Mouse (Mus musculus) midbrain, embryonic 13.5 days (tissue): ENCODE measurements at regions not wholly inside any gene's neighbourhood (a gene's known extent, or its start where the extent isn't known, plus 50 kb on each side); places are given as distances from the start of the nearest gene placed in this dataset.

Experiments
- ATAC-seq: fragments of 200-750 bp; cut with Nextera tagmentation; 2 replicates; pipeline ENCODE4 v1.8.0; 2017; ENCODE audit warnings: mild to moderate bottlenecking, moderate TSS enrichment, moderate library complexity
- H3K27ac ChIP-seq: fragments of 300-500 bp; sonication (generic); 2 replicates; pipeline ENCODE4 v1.5.1; 2015; ENCODE audit warnings: inconsistent platforms, mild to moderate bottlenecking, moderate library complexity
- H3K27me3 ChIP-seq: fragments of 300-500 bp; sonication (generic); 2 replicates; pipeline ENCODE4 v1.6.1; 2015; ENCODE audit warnings: mild to moderate bottlenecking, inconsistent platforms
- H3K36me3 ChIP-seq: fragments of 300-500 bp; sonication (generic); 2 replicates; pipeline ENCODE4 v1.6.1; 2015; ENCODE audit warnings: mild to moderate bottlenecking, inconsistent platforms
- H3K4me1 ChIP-seq: fragments of 300-500 bp; sonication (generic); replicated peaks from 2 replicates; pipeline ENCODE4 v1.6.1; 2015; ENCODE audit warnings: inconsistent platforms
- H3K4me2 ChIP-seq: fragments of 300-500 bp; sonication (generic); replicated peaks from 2 replicates; pipeline ENCODE4 v1.6.1; 2015; ENCODE audit warnings: moderate library complexity, mild to moderate bottlenecking, inconsistent platforms
- H3K4me3 ChIP-seq: fragments of 300-500 bp; sonication (generic); replicated peaks from 2 replicates; pipeline ENCODE4 v1.5.1; 2015; ENCODE audit warnings: mild to moderate bottlenecking, inconsistent platforms
- H3K9ac ChIP-seq: fragments of 300-500 bp; sonication (generic); replicated peaks from 2 replicates; pipeline ENCODE4 v1.6.1; 2015; ENCODE audit warnings: mild to moderate bottlenecking, inconsistent platforms
- H3K9me3 ChIP-seq: fragments of 300-500 bp; sonication (generic); 2 replicates; pipeline ENCODE4 v1.6.1; 2016; ENCODE audit warnings: mild to moderate bottlenecking, inconsistent platforms
- WGBS: fragments of 180-500 bp; shearing (Covaris S2); methylation state at CpG from one replicate; pipeline ENCODE4 v1.1.7; 2015; 5-methylcytosine and 5-hydroxymethylcytosine counted together

DNA sequence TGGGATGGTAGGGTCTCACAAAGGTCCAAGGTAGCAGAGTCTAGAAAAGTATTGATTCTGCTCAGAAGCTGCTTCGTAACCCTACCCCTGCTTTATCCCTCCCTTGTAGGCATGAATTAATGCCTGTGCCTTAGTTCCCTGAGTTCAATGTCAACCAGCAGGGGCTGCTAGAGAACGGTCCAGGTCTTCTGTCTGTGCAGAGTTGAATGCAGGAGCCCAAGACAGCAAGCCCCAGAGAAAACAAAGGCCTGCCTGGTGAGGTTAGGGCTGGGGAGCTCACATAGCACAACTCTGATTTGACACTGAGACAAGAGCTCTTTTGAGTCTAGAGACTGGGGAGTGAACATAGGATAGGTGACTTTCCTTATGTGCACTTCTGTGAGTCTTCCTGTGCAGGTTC, 56.6 kb downstream of the Olig3 start:
- Histone ChIP-seq H3K27me3 (no peaks in the 10 kb centered on the region), H3K36me3 (no peaks in the 10 kb centered on the region), H3K9ac (no peak overlapping the region), H3K4me2 (no peak overlapping the region), H3K27ac (no peak overlapping the region), H3K4me3 (no peak overlapping the region), H3K9me3 (no peaks in the 10 kb centered on the region), H3K4me1 (0 out of 2 replicates have a peak, but pooled peaks cover 6% of the 10 kb centered on the region)
- ATAC-seq: no peak
- 47% methylated on average over 2 of the region's 2 CpGs for WGBS

- Histone ChIP-seq H3K36me3 (no peaks in the 10 kb centered on the region), H3K9me3 (no peaks in the 10 kb centered on the region), H3K27me3 (no peaks in the 10 kb centered on the region), H3K9ac (no peak overlapping the region), H3K4me1 (0 out of 2 replicates have a peak, but pooled peaks cover 6% of the 10 kb centered on the region), H3K4me2 (no peak overlapping the region), H3K27ac (no peak overlapping the region), H3K4me3 (no peak overlapping the region)
- whole genome bisulfite sequencing: 51% methylated on average over 5 of the region's 5 CpGs
- no peak for ATAC-seq
Observed at GRCm38 (mm10) chr10:19413935-19414334, 57.6 kb downstream of the Olig3 start.

- 55% methylated on average over 5 of the region's 5 CpGs for WGBS
- Histone ChIP-seq H3K9me3 (peaks cover 8% of the 10 kb centered on the region; the same call in 1 of the 2 replicates), H3K27ac (no peak overlapping the region), H3K4me1 (0 out of 2 replicates have a peak, but pooled peaks cover 6% of the 10 kb centered on the region), H3K36me3 (no peaks in the 10 kb centered on the region), H3K9ac (no peak overlapping the region), H3K4me2 (no peak overlapping the region), H3K27me3 (no peaks in the 10 kb centered on the region), H3K4me3 (no peak overlapping the region)
- no peak for ATAC-seq
Observed at GRCm38 (mm10) chr10:19414834-19415233, 58.5 kb downstream of the Olig3 start.

GRCm38 (mm10) chr10:19424030-19424429, 67.7 kb downstream of the Olig3 start:
- Histone ChIP-seq H3K9me3 (peaks cover 7% of the 10 kb centered on the region; the same call in 1 of the 2 replicates), H3K4me1 (no peaks in the 10 kb centered on the region), H3K27ac (no peak overlapping the region), H3K4me3 (no peak overlapping the region), H3K36me3 (no peaks in the 10 kb centered on the region), H3K9ac (no peak overlapping the region), H3K27me3 (no peaks in the 10 kb centered on the region), H3K4me2 (no peak overlapping the region)
- WGBS: 36% methylated on average over 1 of the region's 1 CpGs
- ATAC-seq: no peak

DNA sequence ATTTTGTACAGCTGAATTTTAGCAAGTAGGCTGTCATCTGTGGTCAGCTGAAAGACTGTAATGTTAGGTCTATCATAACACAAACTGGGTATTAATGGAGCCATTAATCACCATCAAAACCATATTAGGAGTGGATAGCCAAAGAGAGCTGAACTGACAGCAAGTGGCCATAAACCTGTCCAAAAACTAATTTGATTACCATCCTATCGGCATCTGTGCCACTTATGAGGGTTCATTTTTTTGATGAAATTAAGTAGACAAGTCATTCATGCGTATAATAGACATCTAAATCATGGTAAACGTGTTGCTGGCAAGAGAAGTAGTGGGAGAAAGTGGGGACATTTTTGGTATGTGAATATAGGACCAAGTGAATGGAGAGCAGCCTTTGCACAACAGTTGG, 68.6 kb downstream of the Olig3 start:
- Histone ChIP-seq H3K9ac (no peak overlapping the region), H3K27ac (no peak overlapping the region), H3K9me3 (no peaks in the 10 kb centered on the region), H3K4me3 (no peak overlapping the region), H3K4me2 (no peak overlapping the region), H3K4me1 (no peaks in the 10 kb centered on the region), H3K36me3 (no peaks in the 10 kb centered on the region), H3K27me3 (no peaks in the 10 kb centered on the region)
- ATAC-seq: no peak
- 61% methylated on average over 3 of the region's 3 CpGs for WGBS

DNA sequence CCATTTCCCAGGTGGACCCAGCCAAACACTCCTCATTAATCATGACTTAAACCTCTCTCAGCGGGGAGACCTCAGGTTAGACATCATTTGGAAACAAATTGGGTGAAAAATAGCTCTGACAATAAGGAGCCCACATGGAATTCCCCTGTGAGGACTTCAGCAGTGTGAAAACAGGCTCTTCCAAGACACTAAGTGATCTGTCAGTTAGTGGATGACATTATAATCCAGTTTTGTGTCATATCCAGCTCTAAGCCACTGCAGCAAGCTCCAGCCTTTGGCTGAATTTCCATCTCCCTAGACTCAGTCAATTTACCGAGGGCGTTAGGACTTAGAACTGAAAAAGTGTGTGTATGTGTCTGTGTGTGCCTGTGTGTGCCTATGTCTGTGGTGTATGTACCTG, 70.5 kb downstream of the Olig3 start:
- 78% methylated on average over 3 of the region's 3 CpGs for WGBS
- Histone ChIP-seq H3K27ac (no peak overlapping the region), H3K4me1 (no peaks in the 10 kb centered on the region), H3K9me3 (no peaks in the 10 kb centered on the region), H3K4me3 (no peak overlapping the region), H3K9ac (no peak overlapping the region), H3K36me3 (no peaks in the 10 kb centered on the region), H3K27me3 (0 out of 2 replicates have a peak, but pooled peaks cover 4% of the 10 kb centered on the region), H3K4me2 (no peak overlapping the region)
- no peak for ATAC-seq

GRCm38 (mm10) chr10:19432515-19432914, 76.2 kb downstream of the Olig3 start:
- peaks cover 7% of the 10 kb centered on the region; the same call in 1 of the 2 replicates for H3K27me3 ChIP-seq
- ATAC-seq: no peak
- no peak overlapping the region for H3K27ac ChIP-seq
- H3K4me3 ChIP-seq: no peak overlapping the region
- no peak overlapping the region for H3K4me2 ChIP-seq
- H3K36me3 ChIP-seq: no peaks in the 10 kb centered on the region
- WGBS: 88% methylated on average over 4 of the region's 4 CpGs
- no peaks in the 10 kb centered on the region for H3K9me3 ChIP-seq
- H3K4me1 ChIP-seq: no peaks in the 10 kb centered on the region
- H3K9ac ChIP-seq: no peak overlapping the region

GRCm38 (mm10) chr10:19434661-19435060, 78.3 kb downstream of the Olig3 start:
- Histone ChIP-seq H3K36me3 (no peaks in the 10 kb centered on the region), H3K4me3 (no peak overlapping the region), H3K27ac (no peak overlapping the region), H3K4me2 (no peak overlapping the region), H3K27me3 (peaks cover 7% of the 10 kb centered on the region; the same call in 1 of the 2 replicates), H3K9me3 (no peaks in the 10 kb centered on the region), H3K9ac (no peak overlapping the region), H3K4me1 (no peaks in the 10 kb centered on the region)
- ATAC-seq: no peak
- 81% methylated on average over 6 of the region's 6 CpGs for WGBS

DNA sequence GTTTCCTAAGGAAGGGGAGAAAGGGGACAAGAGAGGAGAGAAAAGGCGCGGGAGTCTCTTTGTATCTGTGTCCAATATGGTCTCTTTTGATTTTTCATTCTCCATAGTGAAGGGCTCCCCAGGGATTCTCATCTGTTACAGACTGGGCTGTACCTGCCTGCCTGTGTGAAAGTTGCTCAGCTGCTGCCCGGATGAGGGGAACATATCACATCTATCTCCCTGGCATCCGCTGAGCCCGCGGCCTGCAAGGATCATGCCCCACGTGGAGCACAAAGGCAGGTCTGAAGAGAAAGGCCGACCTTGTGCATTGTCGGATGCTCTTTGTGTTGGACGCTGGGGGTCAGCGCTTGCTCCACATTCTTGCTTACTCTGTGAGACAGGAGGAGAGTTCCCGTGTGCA, 85.5 kb downstream of the Olig3 start:
- 6% methylated on average over 12 of the region's 12 CpGs for WGBS
- 0 out of 2 replicates have a peak overlapping the region, but pooled peaks have one; percentile 11 for H3K4me2 ChIP-seq
- peak; percentile 43; the same call in 1 of the 2 replicates for ATAC-seq

DNA sequence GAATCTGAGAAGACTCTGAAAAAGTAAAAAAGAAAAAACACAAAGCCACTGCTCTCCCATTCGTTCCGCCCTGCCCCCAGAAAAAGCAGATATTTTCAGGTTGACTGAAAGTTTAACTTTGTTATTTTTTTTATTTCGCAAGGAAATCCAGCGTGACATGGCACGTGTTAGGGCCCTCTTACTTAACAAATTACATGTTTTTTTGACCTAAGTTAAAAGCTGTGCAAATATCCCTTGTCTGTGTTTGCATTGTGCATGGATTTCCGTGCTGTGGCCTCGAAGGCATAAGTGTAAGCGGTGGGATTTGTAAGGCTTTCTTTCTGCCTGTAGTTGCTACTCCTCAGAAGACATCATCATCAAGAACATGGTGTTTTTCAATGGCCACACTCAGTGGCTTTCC, 87.2 kb downstream of the Olig3 start:
- H3K36me3 ChIP-seq: no peaks in the 10 kb centered on the region
- no peak overlapping the region for H3K9ac ChIP-seq
- H3K4me2 ChIP-seq: no peak overlapping the region
- ATAC-seq: no peak
- H3K4me3 ChIP-seq: no peak overlapping the region
- peaks cover 44% of the 10 kb centered on the region for H3K27me3 ChIP-seq
- WGBS: 29% methylated on average over 8 of the region's 8 CpGs
- H3K4me1 ChIP-seq: peaks cover 6% of the 10 kb centered on the region; the same call in 1 of the 2 replicates
- no peaks in the 10 kb centered on the region for H3K9me3 ChIP-seq
- H3K27ac ChIP-seq: no peak overlapping the region

More for the DNA sequence above, 85.5 kb downstream of the Olig3 start:
- Histone ChIP-seq H3K9ac (no peak overlapping the region), H3K36me3 (no peaks in the 10 kb centered on the region), H3K9me3 (no peaks in the 10 kb centered on the region), H3K27ac (no peak overlapping the region), H3K27me3 (peaks cover 40% of the 10 kb centered on the region), H3K4me1 (peaks cover 6% of the 10 kb centered on the region; the same call in 1 of the 2 replicates), H3K4me3 (no peak overlapping the region)

DNA sequence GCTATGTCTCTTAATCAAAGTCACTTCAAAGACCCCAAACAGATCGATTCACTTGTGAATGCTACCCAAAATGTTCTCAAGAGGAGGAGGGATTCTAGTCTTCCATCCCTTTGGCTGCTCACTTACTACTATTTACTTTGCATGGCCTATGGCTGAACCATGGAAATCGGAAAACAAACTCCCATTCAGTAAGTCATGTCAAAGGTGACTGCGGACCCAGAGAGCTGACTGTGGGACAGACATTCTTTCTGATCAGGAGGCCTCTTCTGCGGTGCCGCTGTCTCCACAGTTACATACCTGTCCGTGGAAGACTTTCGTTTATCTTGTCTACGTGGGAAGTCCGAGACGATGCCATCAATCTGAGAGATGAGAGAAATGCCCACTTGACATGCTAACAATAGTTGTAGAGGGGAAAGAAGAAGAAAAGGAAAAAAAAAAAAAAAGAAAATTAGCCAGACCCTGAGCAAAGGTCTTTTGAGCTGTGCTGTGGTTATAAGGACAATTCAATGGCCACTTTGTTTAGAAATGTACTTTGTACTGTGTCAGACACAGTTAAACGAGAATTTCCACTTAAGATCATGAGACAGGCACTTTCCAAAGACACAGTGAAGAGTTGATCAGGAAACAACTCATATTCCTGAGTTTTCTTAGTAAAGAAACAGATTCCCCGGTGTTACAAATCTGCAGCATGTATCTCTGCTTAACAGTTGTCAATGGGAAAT, 92.7 kb downstream of the Olig3 start:
- WGBS: 31% methylated on average over 12 of the region's 12 CpGs
- Histone ChIP-seq H3K36me3 (no peaks in the 10 kb centered on the region), H3K4me2 (no peak overlapping the region), H3K27ac (no peak overlapping the region), H3K9me3 (no peaks in the 10 kb centered on the region), H3K4me1 (no peaks in the 10 kb centered on the region), H3K27me3 (peaks cover 45% of the 10 kb centered on the region), H3K4me3 (no peak overlapping the region), H3K9ac (no peak overlapping the region)
- ATAC-seq: no peak

- Histone ChIP-seq H3K4me3 (peak overlapping the region; percentile 25), H3K9me3 (no peaks in the 10 kb centered on the region), H3K9ac (no peak overlapping the region), H3K4me1 (peaks cover 4% of the 10 kb centered on the region), H3K36me3 (no peaks in the 10 kb centered on the region), H3K27ac (no peak overlapping the region), H3K4me2 (peak overlapping the region; percentile 47), H3K27me3 (peaks cover 18% of the 10 kb centered on the region)
- 17% methylated on average over 11 of the region's 11 CpGs for WGBS
- ATAC-seq: peak; percentile 45; the same call in 1 of the 2 replicates
Observed at GRCm38 (mm10) chr10:19459053-19459452, 102.7 kb downstream of the Olig3 start.
